Mouse (Mus musculus): ENCODE data around the gene Reep3.

- TF ChIP-seq CTCF (conservative IDR thresholded peaks at IDR 0.05; ENCODE audit: low read length), result no peak
- TF ChIP-seq NANOG (IDR thresholded peaks at IDR 0.05; ENCODE audit: borderline replicate concordance, low read length), result no peak
Observed at GRCm38 (mm10) chr10:66966391-66967109, 130.2 kb downstream of the Reep3 start.

All from E14TG2a.4 (cell line).